Mouse (Mus musculus) R1 (cell line): Measurements from ENCODE around the gene Jade3.

Source experiments
- DNase-seq: peaks from one replicate; pipeline ENCODE4 v3.0.0-alpha.2; 2018; ENCODE audit warnings: low read depth, low spot score

The Jade3 gene

DNA sequence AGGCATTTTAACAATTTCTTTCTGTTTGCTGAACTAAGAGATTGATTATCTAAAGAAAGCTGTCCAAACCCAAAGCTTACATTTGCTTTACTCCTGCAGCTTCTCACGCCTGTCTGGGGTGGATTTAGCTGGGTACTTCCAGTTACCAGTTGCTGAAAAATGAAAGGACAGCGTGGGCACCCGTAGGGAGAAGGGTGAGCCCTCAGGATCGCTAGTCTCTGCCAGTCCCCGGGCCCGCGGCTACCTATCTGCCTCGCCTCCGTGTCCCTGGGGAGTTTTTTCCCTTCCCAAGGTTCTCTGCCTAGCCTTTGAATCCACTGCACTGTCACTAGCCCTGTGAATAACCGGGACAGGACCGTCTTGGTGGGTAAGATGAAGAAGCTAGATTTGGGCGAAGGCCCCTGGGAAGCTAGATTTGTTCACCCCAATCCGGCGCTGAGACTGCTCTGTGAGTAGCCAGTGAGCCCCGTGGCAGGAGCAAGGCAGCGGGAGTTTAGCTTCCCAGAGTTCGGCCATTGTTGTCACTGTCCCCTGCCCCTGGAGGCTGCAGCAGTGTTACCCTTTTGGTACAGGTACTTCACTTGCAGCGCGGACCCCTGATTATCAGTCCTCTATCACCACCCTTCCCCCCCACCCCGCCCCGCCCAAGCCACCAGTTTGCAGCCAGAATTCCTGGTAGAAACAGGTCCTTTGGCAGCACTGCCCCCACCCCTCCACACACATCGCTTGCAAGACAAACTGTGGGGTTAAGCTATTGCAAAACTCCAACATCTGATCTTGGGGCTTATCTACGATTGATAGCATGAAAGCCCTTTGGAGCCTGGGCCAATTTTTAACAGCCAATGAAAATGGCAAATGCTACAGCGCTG is 122.8 kb downstream of the Jade3 start:
- peak; percentile 6 for DNase-seq

DNA sequence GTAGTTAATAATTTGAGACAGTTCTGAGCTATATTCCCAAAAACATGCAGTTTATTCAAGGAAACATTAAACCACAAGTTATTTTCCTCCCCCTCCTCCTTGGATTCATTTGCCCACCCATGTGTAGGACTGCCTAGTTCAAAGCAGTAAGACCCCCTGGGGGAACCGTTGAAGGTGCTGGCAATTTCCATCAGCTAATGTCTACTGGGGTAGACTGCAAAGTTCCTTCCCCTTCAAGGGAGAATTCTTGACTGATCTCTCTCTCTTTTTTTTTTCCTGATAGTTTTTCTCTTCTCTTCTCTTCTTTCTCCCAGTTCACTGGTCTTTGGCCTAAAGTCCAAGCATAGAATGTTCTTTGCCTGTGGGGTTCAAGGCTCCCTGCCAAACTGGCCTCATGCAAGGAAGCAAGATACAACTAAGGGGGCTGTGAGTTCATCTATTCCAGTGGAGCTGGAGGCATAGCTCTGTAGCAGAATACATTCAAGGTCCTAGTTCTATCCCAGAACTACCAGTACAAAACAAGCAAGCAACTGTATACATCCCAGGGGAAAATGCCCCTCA is 123.5 kb downstream of the Jade3 start:
- no peak for DNase-seq

DNA sequence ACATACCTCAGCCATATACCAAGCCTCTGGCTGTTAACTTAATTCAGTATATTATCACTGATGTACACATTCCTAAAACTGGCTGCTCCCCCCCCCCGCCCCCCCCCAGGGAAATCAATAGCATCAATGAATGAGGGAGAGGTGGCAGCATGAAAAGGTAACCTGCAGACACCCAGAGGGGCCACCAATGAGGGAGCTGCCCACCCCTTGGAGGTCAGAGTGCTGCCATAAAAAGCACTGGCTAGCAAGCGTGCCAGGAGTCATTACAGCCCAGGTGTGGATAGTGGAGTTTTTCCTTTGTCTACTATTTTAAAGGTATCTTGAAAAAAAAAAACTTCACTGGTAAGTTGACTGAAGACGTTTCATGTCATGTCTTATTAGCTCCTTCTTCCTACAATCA is 124.0 kb downstream of the Jade3 start, which contains the start of gene Rgn:
Gene Rgn (plus strand): TSS at position 256 of the 400 bp plus-strand sequence.
- DNase-seq: no peak

DNA sequence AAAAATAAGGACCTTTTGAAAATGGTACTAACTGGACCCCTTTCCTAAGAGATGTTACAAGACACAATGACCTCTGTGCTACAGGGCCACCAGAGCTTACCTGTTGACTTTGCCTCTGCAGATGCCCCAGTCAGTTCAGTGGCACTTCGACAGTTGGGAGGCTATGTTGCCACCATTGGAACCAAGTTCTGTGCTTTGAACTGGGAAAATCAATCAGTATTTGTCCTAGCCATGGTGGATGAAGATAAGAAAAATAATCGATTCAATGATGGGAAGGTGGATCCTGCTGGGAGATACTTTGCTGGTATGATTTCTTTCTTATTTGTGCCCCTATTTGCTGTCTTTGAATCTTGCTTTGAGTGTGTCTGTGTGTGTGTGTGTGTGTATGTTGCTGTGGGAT is 126.7 kb downstream of the Jade3 start:
- DNase-seq: no peak

DNA sequence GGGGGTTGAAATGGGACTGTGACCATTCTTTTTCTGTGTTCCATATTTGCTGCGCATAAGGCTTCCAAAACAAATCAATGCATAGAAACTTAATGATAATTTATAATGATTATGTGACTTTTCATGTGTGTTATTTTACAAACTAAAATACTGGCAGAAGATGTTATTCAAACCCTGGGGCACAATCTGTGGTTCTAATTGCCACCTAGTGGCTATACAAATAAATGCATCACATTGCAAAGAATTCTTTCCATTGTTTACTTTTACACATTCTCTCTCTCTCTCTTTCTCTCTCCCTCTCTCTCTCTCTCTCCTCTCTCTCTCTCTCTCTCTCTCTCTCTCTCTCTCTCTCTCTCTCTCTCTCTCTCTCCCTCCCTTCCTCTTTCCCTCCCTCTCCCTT is 136.4 kb downstream of the Jade3 start:
- DNase-seq: no peak

DNA sequence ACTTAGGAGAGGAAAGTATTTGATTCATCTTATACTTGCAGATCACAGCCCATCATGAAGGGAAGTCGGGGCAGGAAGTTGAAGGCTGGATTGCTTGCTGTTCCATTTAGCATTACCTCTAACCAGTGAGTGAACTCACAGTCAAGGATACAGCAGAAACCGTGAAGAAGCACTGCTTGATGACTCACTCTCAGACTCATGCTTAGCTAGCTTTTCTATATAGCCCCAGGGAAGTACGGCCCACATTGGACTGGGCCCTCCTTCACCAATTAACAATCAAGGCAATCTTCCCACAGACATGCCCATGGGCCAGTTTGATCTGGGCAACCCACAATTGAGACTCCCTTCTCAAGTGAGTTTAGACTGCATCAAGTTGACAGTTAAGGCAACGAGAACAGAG is 138.5 kb downstream of the Jade3 start:
- DNase-seq: no peak
